Mouse (Mus musculus) adrenal gland, postnatal 25 days (tissue): ENCODE data around the gene Mrtfb. TPM values are rescaled to one million over a fixed set of nuclear protein-coding genes. Genes with fewer than 3 reads are reported as not detected.

Experiments
- DNase-seq: peaks from one replicate; pipeline ENCODE4 v3.0.0; 2021; ENCODE audit warnings: mixed read lengths
- total RNA-seq: library from RNA; stranded (reverse); gene quantifications from 2 replicates; pipeline ENCODE4 v1.2.3, GENCODE M21; 2021

Gene Mrtfb
- total RNA-seq, 1 experiment from 2014 or later, result 49.1 TPM

- no peak for DNase-seq
These were observed 153.4 kb downstream of the Mrtfb start for GRCm38 (mm10) chr16:13409530-13410163.

- DNase-seq, result no peak
These were observed 154.5 kb downstream of the Mrtfb start for GRCm38 (mm10) chr16:13410760-13411159.

GRCm38 (mm10) chr16:13411531-13411930 is 155.2 kb downstream of the Mrtfb start:
- no peak for DNase-seq

- no peak for DNase-seq
These were observed 158.3 kb downstream of the Mrtfb start for GRCm38 (mm10) chr16:13414566-13414965.

- no peak for DNase-seq
These were observed 158.7 kb downstream of the Mrtfb start for GRCm38 (mm10) chr16:13414972-13415371.

GRCm38 (mm10) chr16:13415465-13415864 is 159.2 kb downstream of the Mrtfb start:
- no peak for DNase-seq

GRCm38 (mm10) chr16:13416465-13416864 is 160.2 kb downstream of the Mrtfb start:
- DNase-seq, result no peak

- DNase-seq, result no peak
These were observed 161.6 kb downstream of the Mrtfb start for GRCm38 (mm10) chr16:13417904-13418303.

- no peak for DNase-seq
These were observed 163.5 kb downstream of the Mrtfb start for GRCm38 (mm10) chr16:13419752-13420151.

GRCm38 (mm10) chr16:13422522-13422921 is 166.2 kb downstream of the Mrtfb start:
- DNase-seq, result no peak

GRCm38 (mm10) chr16:13423587-13424355 is 167.5 kb downstream of the Mrtfb start:
- no peak for DNase-seq

- no peak for DNase-seq
These were observed 169.5 kb downstream of the Mrtfb start for GRCm38 (mm10) chr16:13425804-13426203.

GRCm38 (mm10) chr16:13426831-13427589 is 170.7 kb downstream of the Mrtfb start:
- DNase-seq, result no peak

GRCm38 (mm10) chr16:13428077-13428476 is 171.8 kb downstream of the Mrtfb start:
- DNase-seq, result no peak

GRCm38 (mm10) chr16:13428806-13429205 is 172.5 kb downstream of the Mrtfb start:
- DNase-seq, result no peak

GRCm38 (mm10) chr16:13429921-13430606 is 173.8 kb downstream of the Mrtfb start:
- no peak for DNase-seq

- no peak for DNase-seq
These were observed 174.7 kb downstream of the Mrtfb start for GRCm38 (mm10) chr16:13430940-13431339.

GRCm38 (mm10) chr16:13435627-13436026 is 179.3 kb downstream of the Mrtfb start:
- no peak for DNase-seq

GRCm38 (mm10) chr16:13437037-13437769 is 180.9 kb downstream of the Mrtfb start:
- peak; percentile 96 for DNase-seq

GRCm38 (mm10) chr16:13437770-13438372 is 181.6 kb downstream of the Mrtfb start:
- DNase-seq, result peak; percentile 41

- DNase-seq, result peak; percentile 60
These were observed 184.2 kb downstream of the Mrtfb start for GRCm38 (mm10) chr16:13440468-13440867.
